Mouse (Mus musculus) bone marrow, adult 2 months (tissue): ENCODE measurements around the gene Fam221a.

Experiments
- CTCF ChIP-seq: fragments of 200-500 bp; IDR thresholded peaks from 2 replicates; pipeline ENCODE4 v1.5.1; 2011; ENCODE audit warnings: low read length, control low read depth; ENCODE audit not compliant: control insufficient read depth, insufficient read depth
- POLR2A ChIP-seq: fragments of 200-500 bp; IDR thresholded peaks from 2 replicates; pipeline ENCODE4 v1.6.1; 2011; ENCODE audit warnings: low read depth, mild to moderate bottlenecking, control low read depth, low read length, borderline replicate concordance; ENCODE audit not compliant: control insufficient read depth

GRCm38 (mm10) chr6:49415971-49416370 is 48.4 kb downstream of the Fam221a start:
- no peak for TF ChIP-seq POLR2A
- no peak for TF ChIP-seq CTCF
